Mouse (Mus musculus): ENCODE measurements around the gene Plppr2.
A peak's percentile ranks its signal among the peaks of the same experiment; 100 is the strongest.

DNA sequence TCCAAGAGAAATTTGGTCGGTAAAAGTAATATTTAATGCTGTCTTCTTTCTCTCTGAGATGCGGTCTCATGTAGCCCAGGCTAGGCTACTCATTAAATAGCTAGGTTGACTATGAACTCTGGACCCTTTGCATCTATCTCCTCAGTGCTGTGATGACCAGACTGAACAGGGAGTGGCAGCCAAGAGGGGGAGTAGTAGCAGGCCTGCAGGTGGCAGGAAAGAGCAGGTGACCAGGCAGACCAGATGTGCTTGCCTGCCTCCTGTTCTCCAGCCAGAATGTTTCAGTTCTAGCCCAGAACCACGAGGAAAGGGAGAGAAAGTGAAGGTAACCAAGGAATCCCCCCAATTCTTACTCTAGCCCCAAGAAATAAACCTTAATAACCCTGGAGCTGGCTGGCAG, 47.6 kb upstream of the Plppr2 start:
- TF ChIP-seq EP300 (IDR thresholded peaks at IDR 0.05; ENCODE audit: insufficient read depth, low read depth, low read length) (no peak), CTCF (IDR thresholded peaks at IDR 0.05) (peak; percentile 53)
